Mouse (Mus musculus): ENCODE measurements around the gene Jmjd1c. TPM values are rescaled to one million over a fixed set of nuclear protein-coding genes. Genes with fewer than 3 reads are reported as not detected.

Gene Jmjd1c
- total RNA-seq (2014; rRNA removed) (63.8 and 74.6 TPM in 2 replicates), polyA plus RNA-seq (2015; fragmentation: Nextera tagmentation; extraction: Ambion mirVana) (33.8 and 45.1 TPM in 2 replicates)

DNA sequence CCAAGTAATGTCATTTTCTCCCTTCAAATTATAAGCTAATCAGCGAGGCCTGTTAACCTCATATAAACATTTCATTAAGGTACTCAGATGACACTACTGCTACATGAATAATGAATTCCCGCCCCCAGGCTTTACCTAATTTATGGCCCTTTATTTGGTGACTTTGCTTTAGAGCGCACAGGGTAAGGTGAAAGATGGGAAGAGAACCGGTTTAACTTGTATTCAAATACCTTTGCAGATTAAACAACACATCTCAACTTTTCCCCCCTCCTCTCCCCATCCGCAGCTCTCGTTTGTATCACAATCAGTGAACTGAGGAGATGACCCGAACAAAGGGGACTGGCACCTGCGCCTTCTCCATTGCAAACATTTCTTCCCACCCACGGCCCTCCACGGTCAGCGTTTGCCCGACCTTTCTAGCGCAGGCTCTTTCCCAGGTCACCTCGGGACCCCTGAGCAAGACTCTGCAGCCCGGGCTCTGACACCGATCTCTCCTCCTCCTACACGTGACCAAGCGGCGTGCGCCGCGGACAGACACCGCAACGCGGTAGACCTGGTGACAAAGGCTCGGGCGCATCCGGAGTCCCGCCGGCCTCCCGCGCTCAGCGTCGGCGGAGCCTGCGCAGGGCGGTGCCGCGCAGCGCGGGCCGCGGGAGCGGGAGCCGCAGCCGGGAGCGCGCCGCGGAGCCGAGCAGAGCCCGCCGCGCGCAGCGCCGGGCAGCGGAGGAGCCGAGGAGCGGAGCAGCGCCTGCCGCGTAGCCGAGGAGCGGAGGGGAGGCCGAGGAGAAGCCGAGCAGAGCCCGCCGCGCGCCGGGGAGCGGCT is at the start of gene Jmjd1c:
TSS of gene Jmjd1c (plus strand) at position 328 of the 823 bp plus-strand sequence.
- no peaks in the 10 kb centered on the region for H3K27me3 ChIP-seq (ENCODE audit: insufficient read depth, low read length)
- WGBS = under 1% methylated on average over 59 of the region's 73 CpGs
- no peaks in the 10 kb centered on the region for H3K9me3 ChIP-seq (ENCODE audit: low read length)
- peaks cover 19% of the 10 kb centered on the region for H3K4me1 ChIP-seq (ENCODE audit: insufficient read depth, low read length)
- ATAC-seq (ENCODE audit: low FRiP score) (peak; percentile 91), DNase-seq (ENCODE audit: low spot score) (peak; percentile 92)
- no peaks in the 10 kb centered on the region for H3K36me3 ChIP-seq (ENCODE audit: insufficient read depth, low read length)
- peak within 1 kb of the TSS; percentile 94 for H3K27ac ChIP-seq (ENCODE audit: low read depth, low read length)
- peak within 1 kb of the TSS; percentile 88 for H3K4me3 ChIP-seq (ENCODE audit: low read depth, low read length)
- peak within 1 kb of the TSS; percentile 93 for H3K9ac ChIP-seq (replicated peaks; ENCODE audit: low read length, poor library complexity, severe bottlenecking)
- H3K4me2 ChIP-seq (ENCODE audit: low read depth, low read length, poor library complexity, severe bottlenecking) = peak within 1 kb of the TSS; percentile 75
- no peak for TF ChIP-seq CTCF (IDR thresholded peaks at IDR 0.05)

DNA sequence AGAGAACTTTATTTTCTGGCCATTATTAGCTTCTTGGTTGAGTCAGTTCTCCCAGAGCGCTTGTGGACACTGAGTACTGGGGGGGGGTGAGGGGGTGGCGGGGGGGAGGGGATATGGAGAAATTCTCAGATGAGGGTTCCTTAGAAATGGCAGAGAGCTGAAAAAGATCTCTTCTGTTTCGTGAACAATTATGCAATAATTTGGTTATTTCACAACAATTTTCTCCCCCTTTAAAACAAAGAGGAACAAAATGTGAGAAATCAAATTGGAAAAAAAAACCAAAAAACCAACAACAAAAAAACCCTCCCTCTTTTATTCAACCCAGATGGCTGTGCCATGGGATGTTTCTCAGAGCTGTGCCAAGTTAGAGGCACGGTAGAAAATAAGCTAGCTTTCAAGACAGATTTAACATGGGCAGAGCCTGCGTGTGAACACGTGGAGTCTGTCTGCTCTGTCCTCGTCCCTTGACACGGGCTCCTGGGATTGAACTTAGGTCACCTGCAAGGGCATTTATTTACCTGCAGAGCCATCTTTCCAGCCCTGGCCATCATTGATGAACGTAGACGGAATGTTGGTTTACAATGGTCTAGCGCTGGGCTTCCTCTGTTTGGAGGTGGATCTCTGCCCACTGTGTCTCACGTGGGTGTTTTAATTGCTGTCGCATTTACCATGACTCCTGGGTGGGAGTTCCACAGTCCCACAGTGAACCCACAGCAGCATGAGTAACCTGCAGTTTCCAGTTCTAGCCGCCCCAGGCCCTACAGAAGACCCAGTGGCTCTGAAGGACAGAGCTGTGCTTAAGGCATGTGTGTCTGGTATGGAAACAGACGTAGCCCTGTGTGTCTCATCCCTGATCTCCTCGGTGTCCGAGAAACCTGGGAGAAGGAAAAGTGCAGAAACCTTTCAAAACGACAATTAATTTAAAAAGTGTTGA is 47.9 kb upstream of the Jmjd1c start:
- Histone ChIP-seq H3K27ac (ENCODE audit: low read depth, low read length) (no peak overlapping the region), H3K9me3 (ENCODE audit: low read length) (no peaks in the 10 kb centered on the region), H3K4me1 (ENCODE audit: insufficient read depth, low read length) (no peaks in the 10 kb centered on the region; the same call in 1 of the 2 replicates), H3K27me3 (ENCODE audit: insufficient read depth, low read length) (no peaks in the 10 kb centered on the region), H3K9ac (replicated peaks; ENCODE audit: low read length, poor library complexity, severe bottlenecking) (no peak overlapping the region), H3K4me3 (ENCODE audit: low read depth, low read length) (no peak overlapping the region), H3K36me3 (ENCODE audit: insufficient read depth, low read length) (no peaks in the 10 kb centered on the region), H3K4me2 (ENCODE audit: low read depth, low read length, poor library complexity, severe bottlenecking) (no peak overlapping the region)
- 81% methylated on average over 18 of the region's 18 CpGs for WGBS
- DNase-seq (ENCODE audit: low spot score) (no peak), ATAC-seq (ENCODE audit: low FRiP score) (no peak)
- TF ChIP-seq CTCF (IDR thresholded peaks at IDR 0.05) = no peak

DNA sequence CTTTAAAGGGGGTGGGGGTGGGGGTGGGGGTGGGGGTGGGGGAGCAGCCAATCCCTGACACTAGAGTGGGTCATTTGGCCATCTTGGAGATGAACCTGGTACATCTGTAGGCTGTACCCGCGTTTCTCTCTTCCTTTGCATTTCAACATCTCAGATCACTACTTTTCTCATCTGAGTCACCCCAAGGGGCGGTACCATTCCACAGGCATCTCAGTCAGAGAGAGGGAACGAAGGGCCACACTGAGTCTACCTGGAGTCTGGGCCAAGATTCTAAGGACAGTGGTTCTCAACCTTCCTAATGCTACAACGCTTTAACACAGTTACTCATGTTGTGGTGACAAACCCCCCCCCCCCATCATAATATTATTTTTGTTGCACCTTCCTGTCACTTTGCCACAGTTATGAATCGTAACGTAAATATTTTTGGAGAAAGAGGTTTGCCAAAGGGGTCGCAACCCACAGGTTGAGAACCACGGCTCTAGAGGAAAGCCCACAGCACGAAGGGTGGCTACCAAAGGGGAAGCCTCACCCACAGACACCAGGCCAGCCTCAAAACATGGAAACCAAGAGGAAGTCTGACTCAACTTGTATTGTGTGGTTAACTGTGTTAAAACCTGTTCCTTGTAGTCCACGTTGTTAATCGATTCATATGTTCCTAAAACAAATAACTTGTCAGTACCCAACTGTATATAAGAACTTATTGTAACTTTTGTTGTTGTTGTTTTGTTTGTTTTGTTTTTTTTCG is 46.9 kb upstream of the Jmjd1c start:
- Histone ChIP-seq H3K4me3 (ENCODE audit: low read depth, low read length) (no peak overlapping the region), H3K36me3 (ENCODE audit: insufficient read depth, low read length) (no peaks in the 10 kb centered on the region), H3K9ac (replicated peaks; ENCODE audit: low read length, poor library complexity, severe bottlenecking) (no peak overlapping the region), H3K27ac (ENCODE audit: low read depth, low read length) (no peak overlapping the region), H3K9me3 (ENCODE audit: low read length) (no peaks in the 10 kb centered on the region), H3K4me2 (ENCODE audit: low read depth, low read length, poor library complexity, severe bottlenecking) (no peak overlapping the region), H3K4me1 (ENCODE audit: insufficient read depth, low read length) (no peaks in the 10 kb centered on the region; the same call in 1 of the 2 replicates), H3K27me3 (ENCODE audit: insufficient read depth, low read length) (no peaks in the 10 kb centered on the region)
- TF ChIP-seq CTCF (IDR thresholded peaks at IDR 0.05) = no peak
- ATAC-seq (ENCODE audit: low FRiP score) (no peak), DNase-seq (ENCODE audit: low spot score) (no peak)
- 96% methylated on average over 13 of the region's 13 CpGs for WGBS

DNA sequence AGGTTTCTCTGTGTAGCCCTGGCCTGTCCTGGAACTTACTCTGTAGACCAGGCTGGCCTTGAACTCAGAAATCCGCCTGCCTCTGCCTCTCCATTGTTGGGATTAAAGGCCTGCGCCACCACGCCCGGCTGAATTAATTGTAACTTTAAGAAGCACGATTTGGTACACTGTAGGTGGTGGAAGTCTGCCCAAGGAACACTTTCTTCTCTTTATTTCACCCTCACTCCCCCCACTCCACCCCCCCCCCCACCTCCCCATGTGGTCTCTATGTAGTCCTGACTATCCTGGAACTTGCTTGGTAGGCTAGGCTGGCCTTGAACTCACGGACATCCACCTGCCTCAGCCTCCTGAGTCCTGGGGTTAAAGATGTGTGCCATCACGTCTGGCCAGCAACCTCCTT is 46.3 kb upstream of the Jmjd1c start:
- 87% methylated on average over 7 of the region's 7 CpGs for WGBS
- no peak overlapping the region for H3K9ac ChIP-seq (replicated peaks; ENCODE audit: low read length, poor library complexity, severe bottlenecking)
- ATAC-seq (ENCODE audit: low FRiP score) = no peak

DNA sequence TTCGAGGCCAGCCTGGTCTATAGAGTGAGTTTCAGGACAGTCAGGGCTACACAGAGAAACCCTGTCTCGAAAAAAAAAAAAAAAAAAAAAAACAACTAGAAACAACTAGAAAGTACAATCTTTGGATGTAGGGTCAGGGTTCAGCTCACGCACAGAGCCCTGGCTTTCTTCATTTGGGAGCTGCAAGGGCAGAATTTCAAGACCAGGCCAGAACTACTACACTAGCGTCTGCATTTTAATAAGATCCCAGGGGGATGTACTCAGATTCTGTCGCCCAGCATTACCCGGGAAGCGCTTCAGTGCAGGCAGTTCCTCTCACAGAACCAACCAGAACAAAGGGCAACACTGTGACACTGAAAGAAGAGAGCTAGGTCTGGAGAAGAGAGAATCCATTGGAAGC is 45.2 kb upstream of the Jmjd1c start:
- 55% methylated on average over 7 of the region's 7 CpGs for WGBS
- no peaks in the 10 kb centered on the region for H3K36me3 ChIP-seq (ENCODE audit: insufficient read depth, low read length)
- H3K4me1 ChIP-seq (ENCODE audit: insufficient read depth, low read length) = no peaks in the 10 kb centered on the region; the same call in 1 of the 2 replicates
- no peak for DNase-seq (ENCODE audit: low spot score)
- no peak overlapping the region for H3K4me3 ChIP-seq (ENCODE audit: low read depth, low read length)
- no peak for TF ChIP-seq CTCF (IDR thresholded peaks at IDR 0.05)
- ATAC-seq (ENCODE audit: low FRiP score) = no peak
- H3K9ac ChIP-seq (replicated peaks; ENCODE audit: low read length, poor library complexity, severe bottlenecking) = no peak overlapping the region
- H3K27ac ChIP-seq (ENCODE audit: low read depth, low read length) = peak overlapping the region; percentile 18; the same call in 1 of the 2 replicates
- H3K27me3 ChIP-seq (ENCODE audit: insufficient read depth, low read length) = no peaks in the 10 kb centered on the region
- no peak overlapping the region for H3K4me2 ChIP-seq (ENCODE audit: low read depth, low read length, poor library complexity, severe bottlenecking)
- H3K9me3 ChIP-seq (ENCODE audit: low read length) = no peaks in the 10 kb centered on the region

More for the DNA sequence above, 46.3 kb upstream of the Jmjd1c start:
- Histone ChIP-seq H3K4me2 (ENCODE audit: low read depth, low read length, poor library complexity, severe bottlenecking) (no peak overlapping the region), H3K36me3 (ENCODE audit: insufficient read depth, low read length) (no peaks in the 10 kb centered on the region), H3K27me3 (ENCODE audit: insufficient read depth, low read length) (no peaks in the 10 kb centered on the region), H3K27ac (ENCODE audit: low read depth, low read length) (no peak overlapping the region), H3K4me3 (ENCODE audit: low read depth, low read length) (no peak overlapping the region), H3K9me3 (ENCODE audit: low read length) (no peaks in the 10 kb centered on the region), H3K4me1 (ENCODE audit: insufficient read depth, low read length) (no peaks in the 10 kb centered on the region; the same call in 1 of the 2 replicates)
- no peak for TF ChIP-seq CTCF (IDR thresholded peaks at IDR 0.05)
- no peak for DNase-seq (ENCODE audit: low spot score)

Data from midbrain, postnatal 0 days (tissue).